Mouse (Mus musculus) layer of hippocampus, adult 8-10 months (tissue): ENCODE measurements at regions not wholly inside any gene's neighbourhood (a gene's known extent, or its start where the extent isn't known, plus 50 kb on each side); places are given as distances from the start of the nearest gene placed in this dataset.

Experiments used
- DNase-seq, 2 experiments: peaks; one replicate each; pipeline ENCODE4 v3.0.0; 2022; ENCODE audit warnings: low spot score in 2 of 2

DNA sequence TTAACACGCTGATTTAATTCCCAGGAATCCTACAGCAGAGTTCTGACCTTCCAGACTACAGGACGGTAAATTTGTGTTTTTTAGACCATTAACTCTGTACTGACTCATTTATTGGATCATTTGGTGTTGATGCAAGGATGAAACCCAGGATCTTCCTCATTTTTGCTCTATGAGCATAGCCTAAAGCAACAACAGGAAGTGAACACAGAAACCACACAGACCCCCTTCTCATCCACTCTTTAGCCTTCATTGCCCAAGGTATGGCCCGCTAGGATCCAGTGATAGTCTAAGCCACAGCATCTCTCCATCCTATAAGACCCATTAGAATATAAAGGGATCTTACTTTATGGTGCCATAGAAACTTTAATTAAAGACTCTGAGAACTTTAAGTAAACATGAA, 56.5 kb upstream of the Grin2b start:
- no peak for DNase-seq

DNA sequence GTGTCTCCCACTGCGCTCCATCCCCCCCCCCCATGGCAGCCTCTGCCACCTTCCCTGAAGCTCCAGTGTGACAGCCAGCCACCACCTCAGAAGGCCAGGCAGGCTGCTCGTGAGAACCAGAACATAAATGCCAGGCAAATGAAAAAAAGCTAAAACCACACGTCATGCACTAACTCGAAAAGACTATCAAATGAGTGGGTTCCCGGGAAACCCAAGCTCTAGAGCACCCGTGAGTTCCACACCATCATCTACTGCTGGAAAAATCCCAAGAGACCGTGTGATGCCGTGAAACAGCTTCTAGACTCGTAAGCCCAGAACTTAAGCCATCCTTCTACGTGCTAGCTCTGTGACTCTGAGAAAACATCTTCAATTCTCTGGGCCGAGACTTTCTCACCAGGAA, 62.2 kb upstream of the Grin2b start:
- DNase-seq, result no peak

DNA sequence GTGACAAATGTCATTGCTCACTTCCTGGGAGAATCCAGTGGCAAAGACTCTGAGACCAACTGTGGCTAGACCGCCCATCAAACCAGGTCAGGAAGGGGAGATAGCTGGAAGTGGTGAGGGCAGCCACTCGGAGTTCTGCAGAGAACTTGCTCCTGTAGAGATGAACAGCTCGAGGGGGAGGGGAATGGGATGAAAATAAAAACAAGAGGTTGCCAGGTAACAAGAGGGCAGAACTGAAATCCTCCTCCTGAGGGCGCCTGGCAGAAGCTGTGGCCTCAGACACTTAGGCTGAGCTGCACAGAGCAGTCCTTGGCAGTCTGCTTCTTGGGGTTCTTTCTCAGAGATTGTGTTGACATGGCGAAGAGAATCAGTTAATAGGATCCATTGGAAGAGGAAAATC, 65.7 kb upstream of the Grin2b start:
- DNase-seq, result no peak

DNA sequence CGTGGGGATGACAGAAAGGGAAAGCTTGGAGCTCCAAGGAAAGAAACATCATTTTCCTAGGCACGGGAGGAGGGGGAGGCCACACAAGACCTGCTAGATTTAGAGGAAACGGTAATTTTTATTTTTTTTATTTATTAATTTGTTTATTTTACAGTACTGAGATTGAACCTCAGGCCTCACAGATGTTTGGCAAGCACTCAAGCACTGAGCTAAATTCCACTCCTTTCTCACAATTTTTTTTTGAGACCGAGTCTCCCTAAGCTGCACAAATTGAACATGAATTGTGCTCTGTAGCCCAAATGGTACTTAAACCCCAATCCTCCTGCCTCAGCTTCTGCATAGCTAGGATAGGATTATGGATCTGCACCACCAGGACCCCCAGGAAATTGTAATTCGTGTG, 66.1 kb upstream of the Grin2b start:
- no peak for DNase-seq

DNA sequence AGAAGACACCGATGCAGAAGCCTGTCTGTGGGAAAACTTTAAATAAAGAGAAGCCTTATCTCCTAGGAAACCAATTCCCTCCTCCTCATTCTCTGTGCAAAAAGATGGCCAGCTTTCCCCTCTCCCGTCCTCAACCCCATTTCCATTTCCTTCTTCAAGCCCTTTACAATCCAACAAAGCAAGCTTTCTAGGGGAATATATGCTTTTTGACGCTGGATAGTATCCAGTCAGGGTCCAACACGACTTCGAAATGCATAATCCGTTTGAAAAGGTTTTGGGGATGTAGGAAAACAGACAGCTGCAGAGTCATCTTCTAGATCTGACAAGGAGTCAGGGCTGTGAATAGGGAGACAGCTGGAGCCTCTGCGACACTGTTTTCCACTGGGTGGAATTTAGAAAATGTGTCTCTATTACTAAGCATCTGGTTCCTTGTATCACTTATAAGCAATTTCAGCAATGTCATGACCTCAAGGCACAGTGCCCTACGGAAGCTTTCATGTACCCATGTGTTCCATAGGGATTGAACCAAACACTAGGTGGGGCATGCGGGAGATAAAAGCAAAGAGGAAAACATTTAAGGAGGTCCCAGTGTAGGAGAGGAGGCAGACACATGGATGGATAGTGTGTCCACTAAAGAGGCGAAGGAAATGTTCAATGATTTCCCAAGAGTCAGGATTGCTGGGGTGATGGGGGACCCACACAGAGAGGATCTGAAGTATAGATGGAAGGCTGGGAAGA, 68.4 kb upstream of the Grin2b start:
- DNase-seq, result peak; percentile 35 to 42

DNA sequence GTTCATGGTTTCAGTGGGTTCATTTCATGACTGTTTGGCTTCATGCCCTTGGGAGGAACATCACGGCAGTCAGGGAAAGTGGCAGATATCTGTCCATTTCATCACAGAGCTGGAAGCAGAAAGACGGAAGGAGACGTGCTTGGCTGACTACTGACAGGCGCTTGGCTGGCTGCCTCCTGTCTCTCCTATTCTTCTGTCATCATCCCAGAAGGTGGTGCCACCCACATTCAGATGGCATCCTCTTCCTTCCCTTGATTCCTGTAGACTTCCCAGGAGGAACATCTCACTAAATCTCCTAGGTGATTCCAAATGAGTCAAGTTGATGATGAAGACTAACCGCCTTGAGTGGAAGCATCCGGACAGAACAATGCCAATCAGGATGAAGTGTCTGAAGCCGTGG, 71.6 kb upstream of the Grin2b start:
- peak; percentile 39 to 51 for DNase-seq

DNA sequence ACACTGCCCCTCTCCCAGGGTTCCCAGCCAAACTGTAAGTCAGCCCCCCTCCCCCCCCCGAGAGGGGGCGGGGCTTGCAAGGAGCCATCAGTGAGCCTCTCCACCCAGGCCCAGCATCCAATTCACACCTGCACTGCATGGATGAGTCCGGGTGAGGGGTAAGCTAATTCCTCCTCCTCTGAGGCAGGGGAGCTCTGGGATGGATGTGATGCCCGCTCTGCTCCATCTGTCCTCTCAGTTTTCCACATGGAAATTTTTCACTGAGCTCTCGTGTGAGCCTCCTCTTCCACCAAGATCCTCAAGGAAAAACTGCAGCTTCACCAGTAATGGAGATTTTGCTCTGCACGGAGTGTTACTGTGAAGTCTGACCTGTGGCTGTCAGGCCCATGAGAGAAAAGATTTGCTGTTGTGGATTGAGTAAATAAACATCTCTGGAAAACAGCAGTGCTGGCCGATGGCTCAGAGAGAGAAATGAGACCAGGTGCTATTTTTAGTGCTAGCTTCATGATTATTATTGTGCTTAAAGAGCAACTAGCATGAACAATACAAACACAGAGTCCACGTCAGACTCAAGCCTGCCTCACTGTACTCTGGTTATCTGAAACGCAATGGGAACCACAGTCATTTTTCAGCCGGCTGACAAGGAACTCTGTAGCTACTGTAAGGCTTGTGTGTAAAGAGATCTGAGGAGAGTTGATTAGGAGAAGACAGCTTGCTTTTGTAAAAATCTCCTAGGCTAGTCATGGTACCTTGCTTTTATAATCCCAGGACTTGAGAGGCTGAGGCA, 71.4 kb upstream of the Gm8994 start:
- peak in 1 of 2 experiments; percentile 27 for DNase-seq

DNA sequence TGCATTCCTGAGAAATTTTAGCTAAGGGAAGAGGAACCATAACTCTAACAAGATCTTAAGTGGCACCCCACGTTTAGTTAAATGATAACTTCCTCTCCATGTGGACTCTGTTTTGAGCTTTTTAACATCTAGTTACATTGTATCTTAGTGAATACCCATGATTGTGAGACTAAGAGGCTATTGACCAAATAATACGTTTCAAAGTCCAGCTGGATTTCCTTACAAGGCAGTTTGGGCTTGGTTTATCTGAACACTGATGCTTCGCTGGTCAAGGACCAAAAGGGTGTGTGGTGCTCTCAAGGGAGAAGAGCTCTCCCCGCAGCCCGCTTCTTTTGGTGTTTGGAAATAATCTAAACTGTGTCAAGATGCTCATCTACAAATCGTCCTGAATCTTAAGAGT, 51.6 kb upstream of the Gm8994 start:
- no peak for DNase-seq

DNA sequence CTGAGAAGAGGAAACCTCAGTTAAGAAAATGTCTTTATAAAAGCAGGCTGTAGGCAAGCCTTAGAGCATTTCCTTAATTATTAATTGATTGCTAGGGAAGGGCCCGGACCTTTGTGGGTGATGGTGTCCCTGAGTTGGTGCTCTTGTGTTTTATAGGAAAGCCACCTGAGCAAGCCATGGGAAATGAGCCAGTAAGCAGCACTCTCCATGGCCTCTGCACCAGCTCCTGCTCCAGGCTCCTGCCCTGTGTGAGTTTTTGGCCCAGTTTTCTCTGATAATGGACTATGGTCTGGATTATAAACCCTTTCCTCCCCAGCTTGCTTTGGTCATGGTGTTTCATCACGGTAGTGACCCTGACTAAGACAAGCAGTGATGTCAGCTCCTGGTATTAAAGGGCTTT, 50.6 kb upstream of the Gm8994 start:
- no peak for DNase-seq
